Mouse (Mus musculus): ENCODE results near the gene Stag1. TPM values are rescaled to one million over a fixed set of nuclear protein-coding genes. Genes with fewer than 3 reads are reported as not detected.

Stag1 gene
- polyA plus RNA-seq, 1 experiment = 8.2 TPM

GRCm38 (mm10) chr9:100582883-100583575 is 14.6 kb upstream of the Stag1 start:
- no peak overlapping the region for H3K4me3 ChIP-seq (ENCODE audit: insufficient read depth, low read depth, low read length)
- no peak overlapping the region for H3K27ac ChIP-seq (replicated peaks; ENCODE audit: low read depth, low read length)
- no peaks in the 10 kb centered on the region for H3K4me1 ChIP-seq (ENCODE audit: control insufficient read depth, insufficient read depth, insufficient read length, low read length)

- Histone ChIP-seq H3K4me1 (ENCODE audit: control insufficient read depth, insufficient read depth, insufficient read length, low read length) (no peaks in the 10 kb centered on the region), H3K4me3 (ENCODE audit: insufficient read depth, low read depth, low read length) (no peak overlapping the region), H3K27ac (replicated peaks; ENCODE audit: low read depth, low read length) (no peak overlapping the region)
These were observed 13.6 kb upstream of the Stag1 start for GRCm38 (mm10) chr9:100584031-100584430.

- Histone ChIP-seq H3K4me1 (ENCODE audit: control insufficient read depth, insufficient read depth, insufficient read length, low read length) (no peaks in the 10 kb centered on the region), H3K27ac (replicated peaks; ENCODE audit: low read depth, low read length) (no peak overlapping the region), H3K4me3 (ENCODE audit: insufficient read depth, low read depth, low read length) (no peak overlapping the region)
These were observed 7.1 kb upstream of the Stag1 start for GRCm38 (mm10) chr9:100590462-100590861.

GRCm38 (mm10) chr9:100596317-100596716 is 1.3 kb upstream of the Stag1 start:
- Histone ChIP-seq H3K4me1 (ENCODE audit: control insufficient read depth, insufficient read depth, insufficient read length, low read length) (no peaks in the 10 kb centered on the region), H3K27ac (replicated peaks; ENCODE audit: low read depth, low read length) (no peak overlapping the region), H3K4me3 (ENCODE audit: insufficient read depth, low read depth, low read length) (no peak overlapping the region)

- no peak overlapping the region for H3K4me3 ChIP-seq (ENCODE audit: insufficient read depth, low read depth, low read length)
- no peaks in the 10 kb centered on the region for H3K4me1 ChIP-seq (ENCODE audit: control insufficient read depth, insufficient read depth, insufficient read length, low read length)
- H3K27ac ChIP-seq (replicated peaks; ENCODE audit: low read depth, low read length) = no peak overlapping the region
These were observed 2.2 kb downstream of the Stag1 start for GRCm38 (mm10) chr9:100599761-100600328.

- Histone ChIP-seq H3K27ac (replicated peaks; ENCODE audit: low read depth, low read length) (no peak overlapping the region), H3K4me3 (ENCODE audit: insufficient read depth, low read depth, low read length) (no peak overlapping the region), H3K4me1 (ENCODE audit: control insufficient read depth, insufficient read depth, insufficient read length, low read length) (no peaks in the 10 kb centered on the region)
These were observed 4.5 kb downstream of the Stag1 start for GRCm38 (mm10) chr9:100602130-100602529.

GRCm38 (mm10) chr9:100603156-100603555 is 5.6 kb downstream of the Stag1 start:
- Histone ChIP-seq H3K27ac (replicated peaks; ENCODE audit: low read depth, low read length) (no peak overlapping the region), H3K4me1 (ENCODE audit: control insufficient read depth, insufficient read depth, insufficient read length, low read length) (no peaks in the 10 kb centered on the region), H3K4me3 (ENCODE audit: insufficient read depth, low read depth, low read length) (no peak overlapping the region)

GRCm38 (mm10) chr9:100605522-100605921 is 7.9 kb downstream of the Stag1 start:
- H3K4me3 ChIP-seq (ENCODE audit: insufficient read depth, low read depth, low read length) = no peak overlapping the region
- H3K4me1 ChIP-seq (ENCODE audit: control insufficient read depth, insufficient read depth, insufficient read length, low read length) = no peaks in the 10 kb centered on the region
- H3K27ac ChIP-seq (replicated peaks; ENCODE audit: low read depth, low read length) = no peak overlapping the region

GRCm38 (mm10) chr9:100605985-100606554 is 8.5 kb downstream of the Stag1 start:
- Histone ChIP-seq H3K4me1 (ENCODE audit: control insufficient read depth, insufficient read depth, insufficient read length, low read length) (no peaks in the 10 kb centered on the region), H3K4me3 (ENCODE audit: insufficient read depth, low read depth, low read length) (no peak overlapping the region), H3K27ac (replicated peaks; ENCODE audit: low read depth, low read length) (no peak overlapping the region)

GRCm38 (mm10) chr9:100613501-100614071 is 16.0 kb downstream of the Stag1 start:
- H3K4me1 ChIP-seq (ENCODE audit: control insufficient read depth, insufficient read depth, insufficient read length, low read length) = no peaks in the 10 kb centered on the region
- H3K27ac ChIP-seq (replicated peaks; ENCODE audit: low read depth, low read length) = no peak overlapping the region
- no peak overlapping the region for H3K4me3 ChIP-seq (ENCODE audit: insufficient read depth, low read depth, low read length)

GRCm38 (mm10) chr9:100616947-100617346 is 19.3 kb downstream of the Stag1 start:
- no peaks in the 10 kb centered on the region for H3K4me1 ChIP-seq (ENCODE audit: control insufficient read depth, insufficient read depth, insufficient read length, low read length)
- H3K4me3 ChIP-seq (ENCODE audit: insufficient read depth, low read depth, low read length) = no peak overlapping the region
- H3K27ac ChIP-seq (replicated peaks; ENCODE audit: low read depth, low read length) = no peak overlapping the region

GRCm38 (mm10) chr9:100626258-100626657 is 28.7 kb downstream of the Stag1 start:
- Histone ChIP-seq H3K27ac (replicated peaks; ENCODE audit: low read depth, low read length) (no peak overlapping the region), H3K4me3 (ENCODE audit: insufficient read depth, low read depth, low read length) (no peak overlapping the region), H3K4me1 (ENCODE audit: control insufficient read depth, insufficient read depth, insufficient read length, low read length) (no peaks in the 10 kb centered on the region)

GRCm38 (mm10) chr9:100640754-100641153 is 43.2 kb downstream of the Stag1 start:
- H3K4me1 ChIP-seq (ENCODE audit: control insufficient read depth, insufficient read depth, insufficient read length, low read length) = peaks cover 3% of the 10 kb centered on the region; the same call in 1 of the 2 replicates
- no peak overlapping the region for H3K4me3 ChIP-seq (ENCODE audit: insufficient read depth, low read depth, low read length)
- no peak overlapping the region for H3K27ac ChIP-seq (replicated peaks; ENCODE audit: low read depth, low read length)

- Histone ChIP-seq H3K27ac (replicated peaks; ENCODE audit: low read depth, low read length) (peak overlapping the region; percentile 38; the same call in 1 of the 2 replicates), H3K4me3 (ENCODE audit: insufficient read depth, low read depth, low read length) (no peak overlapping the region), H3K4me1 (ENCODE audit: control insufficient read depth, insufficient read depth, insufficient read length, low read length) (peaks cover 3% of the 10 kb centered on the region; the same call in 1 of the 2 replicates)
These were observed 43.9 kb downstream of the Stag1 start for GRCm38 (mm10) chr9:100641391-100642085.

GRCm38 (mm10) chr9:100642186-100642839 is 44.7 kb downstream of the Stag1 start:
- Histone ChIP-seq H3K27ac (replicated peaks; ENCODE audit: low read depth, low read length) (peak overlapping the region; percentile 98), H3K4me3 (ENCODE audit: insufficient read depth, low read depth, low read length) (peak overlapping the region; percentile 79), H3K4me1 (ENCODE audit: control insufficient read depth, insufficient read depth, insufficient read length, low read length) (peaks cover 3% of the 10 kb centered on the region; the same call in 1 of the 2 replicates)
